Mouse (Mus musculus): ENCODE results near the gene Hsp90ab1.

Gene Hsp90ab1

DNA sequence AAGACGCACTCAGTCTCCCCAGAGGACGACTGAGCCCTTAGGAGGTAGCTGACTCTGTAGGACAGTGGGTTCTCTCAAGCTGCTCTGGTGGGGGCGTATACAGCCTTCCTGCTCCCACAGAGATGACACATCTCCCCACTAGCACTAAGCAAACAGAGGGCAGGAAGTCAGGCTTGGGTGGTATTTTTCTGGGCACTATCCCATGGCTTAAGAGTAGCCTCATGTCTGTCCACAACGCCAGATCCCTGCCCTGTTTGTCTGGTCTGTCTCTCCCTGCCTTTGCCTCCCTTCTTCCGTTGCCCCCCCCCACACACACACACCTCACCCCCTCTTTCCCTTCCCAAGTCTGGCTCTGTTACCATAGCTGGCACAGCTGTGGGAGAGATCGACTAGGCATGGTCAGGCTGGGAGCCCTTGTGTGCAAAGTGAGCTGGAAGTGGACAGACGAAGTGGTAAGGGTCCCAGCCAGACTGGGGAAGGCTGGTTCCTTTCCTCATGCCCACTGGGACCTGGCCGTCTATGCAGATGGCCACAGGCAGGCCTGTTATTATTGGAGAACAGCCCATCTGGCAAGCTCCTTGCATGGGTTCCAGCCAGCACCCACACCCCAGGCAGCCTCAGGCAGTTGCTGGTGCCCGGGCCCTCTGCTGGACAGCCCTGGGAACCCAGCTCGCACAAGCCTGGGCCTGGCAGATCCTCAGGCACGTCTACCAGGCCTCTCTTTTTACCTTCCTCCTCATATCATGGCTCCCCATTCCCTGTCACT lies 23.7 kb upstream of the Hsp90ab1 start:
- peak; percentile 41 to 57 for DNase-seq (ENCODE audit: low spot score in 2 of 2)

DNA sequence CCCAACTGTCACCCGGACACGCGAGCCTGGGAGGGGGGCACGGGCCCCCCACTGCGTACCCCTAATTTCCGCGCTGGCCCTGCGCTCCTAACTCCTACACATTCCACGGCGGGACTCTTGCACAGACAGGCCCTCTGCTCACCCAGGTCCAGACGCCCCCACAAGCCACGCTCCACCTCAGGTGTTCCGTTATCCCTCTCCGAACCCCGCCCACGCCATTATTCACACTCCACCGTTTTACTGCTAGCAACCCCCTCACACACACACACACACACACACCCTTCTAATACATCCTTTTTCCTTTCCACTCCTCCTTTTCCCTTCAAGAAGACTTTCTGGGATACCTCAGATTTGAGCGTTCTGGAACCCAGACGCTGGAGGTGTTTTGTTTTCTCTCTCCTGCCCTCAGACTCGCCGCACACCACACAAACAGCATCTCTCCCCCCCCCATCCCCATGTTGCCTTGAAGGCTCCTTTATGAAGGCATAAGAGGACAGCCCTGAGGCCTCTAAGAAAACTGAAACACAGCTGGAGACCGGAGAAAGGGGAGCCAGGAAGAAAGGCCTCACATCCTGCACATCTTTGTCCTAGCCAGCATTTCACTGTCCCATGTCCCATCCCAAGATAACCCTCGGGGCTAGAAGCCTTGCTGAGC lies 22.8 kb upstream of the Hsp90ab1 start:
- no peak for DNase-seq (ENCODE audit: low spot score in 2 of 2)

DNA sequence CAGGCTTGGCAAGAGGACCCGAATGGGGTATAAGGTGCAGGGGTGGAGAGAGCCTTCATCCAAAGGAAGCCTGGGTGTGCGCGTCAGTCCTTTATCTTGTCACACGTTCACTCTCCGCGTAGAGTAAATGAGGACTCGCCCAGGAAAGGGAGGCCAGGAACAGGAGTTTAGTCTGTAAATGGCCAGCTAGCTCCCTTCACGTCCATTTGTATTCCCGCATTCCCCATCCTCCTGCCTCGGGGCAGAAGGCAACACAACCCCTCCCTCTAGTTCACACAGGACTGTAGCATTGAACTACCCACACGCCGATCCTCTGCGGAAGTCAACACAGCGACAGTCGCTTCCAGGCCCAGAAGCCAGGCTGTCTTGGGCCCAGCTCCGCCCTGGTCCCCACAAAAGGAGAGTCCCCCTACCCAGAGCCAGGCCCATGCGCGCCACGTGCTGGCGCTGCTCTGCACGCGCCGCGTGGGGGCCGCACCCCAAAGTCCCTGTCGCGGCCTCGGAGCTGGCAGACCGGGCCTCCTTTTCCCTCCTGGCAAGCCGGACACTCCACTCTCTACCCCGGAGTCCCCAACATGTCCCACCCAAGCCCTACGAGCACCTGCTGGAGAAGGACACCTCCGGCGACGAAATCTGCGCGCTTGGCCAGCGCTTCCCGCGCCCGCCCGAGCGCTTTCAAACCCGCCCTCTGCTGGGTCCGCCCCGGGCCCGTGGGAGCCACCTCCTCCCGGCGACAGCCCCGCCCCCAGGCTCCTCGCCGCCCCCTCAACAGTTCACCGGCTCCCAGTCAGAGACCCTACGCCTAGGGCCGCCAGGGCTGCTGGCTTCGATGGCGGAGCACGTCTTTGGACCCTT lies 22.0 kb upstream of the Hsp90ab1 start:
- DNase-seq (ENCODE audit: low spot score in 2 of 2), result no peak

DNA sequence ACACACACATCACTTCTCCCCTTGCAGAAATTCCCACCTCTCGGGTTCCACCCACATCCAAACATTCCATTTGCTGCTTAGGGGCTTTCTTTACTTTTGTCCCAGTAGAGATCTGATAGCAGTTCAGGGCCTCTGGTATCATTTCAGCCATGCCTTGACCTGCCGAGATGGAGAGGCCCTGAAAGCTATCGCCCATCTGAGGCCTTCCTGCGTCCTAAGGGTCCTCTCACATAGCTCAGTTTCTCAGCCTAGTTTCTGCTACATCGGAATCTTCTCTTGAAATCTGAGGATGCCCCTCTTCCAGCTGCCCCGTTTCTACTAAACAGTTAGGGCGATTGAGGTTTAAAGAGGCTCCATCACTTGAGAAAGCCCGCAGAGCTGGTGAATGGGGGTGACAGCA lies 21.1 kb upstream of the Hsp90ab1 start:
- no peak for DNase-seq (ENCODE audit: low spot score in 2 of 2)

DNA sequence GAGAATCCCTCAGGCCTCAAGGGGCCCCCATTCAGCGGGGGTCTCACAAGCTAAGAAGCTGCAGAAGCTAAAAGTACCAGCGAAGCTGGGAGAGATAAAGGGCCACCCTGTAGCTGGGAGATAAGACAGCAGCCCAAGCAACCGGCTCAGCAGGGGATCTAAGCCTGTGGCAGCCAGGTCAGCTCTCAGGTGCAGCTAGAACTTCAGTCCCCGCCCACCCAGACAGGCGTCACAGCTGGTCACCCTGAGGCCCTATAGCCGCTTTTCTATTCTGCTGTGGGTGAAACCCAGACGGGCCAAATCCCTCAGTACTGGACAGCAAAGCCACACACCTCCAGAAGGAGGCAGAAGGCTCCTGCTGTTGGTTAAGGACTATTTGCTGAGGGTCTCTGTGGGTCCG lies 20.4 kb upstream of the Hsp90ab1 start:
- no peak for DNase-seq (ENCODE audit: low spot score in 2 of 2)

DNA sequence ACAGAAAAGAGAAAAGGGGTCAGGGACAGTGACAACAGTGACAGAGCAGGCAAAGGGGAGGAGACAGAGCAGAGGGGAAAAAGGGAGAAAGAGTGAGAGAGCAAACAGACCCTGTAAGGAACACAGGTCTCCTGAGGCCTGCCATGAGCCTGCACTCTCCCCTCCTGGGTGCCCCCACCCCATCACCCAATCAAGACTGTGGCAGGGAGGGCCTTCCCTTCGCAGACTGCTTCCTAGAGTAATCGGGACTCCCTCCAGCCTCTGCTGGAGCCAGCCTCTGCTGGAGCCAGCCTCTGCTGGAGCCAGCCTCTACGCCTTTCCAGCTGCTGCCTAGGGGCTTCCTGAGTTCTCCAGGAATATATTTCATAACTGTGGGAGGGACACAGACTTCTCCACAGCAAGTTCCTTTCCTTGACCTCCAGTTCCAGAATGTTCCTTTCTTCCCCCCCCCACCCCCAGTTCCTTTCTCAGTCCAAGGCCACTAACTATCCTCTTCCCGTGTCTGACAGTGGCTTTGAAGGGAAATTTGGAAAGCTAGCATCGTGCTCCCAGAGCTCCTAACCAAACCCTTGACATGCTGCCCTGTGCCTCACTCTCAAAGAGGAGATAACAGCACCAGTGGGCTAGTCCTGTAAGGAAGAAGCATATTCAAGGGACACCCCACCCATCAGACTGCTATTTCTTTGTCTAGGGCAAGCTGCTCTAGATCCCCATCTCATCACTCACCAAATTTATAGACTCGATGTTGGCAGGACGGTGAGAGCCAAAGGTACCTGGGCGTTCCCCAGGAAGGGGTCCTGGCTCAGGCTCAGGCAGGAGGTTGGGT lies 19.7 kb upstream of the Hsp90ab1 start:
- DNase-seq (ENCODE audit: low spot score in 2 of 2), result no peak

DNA sequence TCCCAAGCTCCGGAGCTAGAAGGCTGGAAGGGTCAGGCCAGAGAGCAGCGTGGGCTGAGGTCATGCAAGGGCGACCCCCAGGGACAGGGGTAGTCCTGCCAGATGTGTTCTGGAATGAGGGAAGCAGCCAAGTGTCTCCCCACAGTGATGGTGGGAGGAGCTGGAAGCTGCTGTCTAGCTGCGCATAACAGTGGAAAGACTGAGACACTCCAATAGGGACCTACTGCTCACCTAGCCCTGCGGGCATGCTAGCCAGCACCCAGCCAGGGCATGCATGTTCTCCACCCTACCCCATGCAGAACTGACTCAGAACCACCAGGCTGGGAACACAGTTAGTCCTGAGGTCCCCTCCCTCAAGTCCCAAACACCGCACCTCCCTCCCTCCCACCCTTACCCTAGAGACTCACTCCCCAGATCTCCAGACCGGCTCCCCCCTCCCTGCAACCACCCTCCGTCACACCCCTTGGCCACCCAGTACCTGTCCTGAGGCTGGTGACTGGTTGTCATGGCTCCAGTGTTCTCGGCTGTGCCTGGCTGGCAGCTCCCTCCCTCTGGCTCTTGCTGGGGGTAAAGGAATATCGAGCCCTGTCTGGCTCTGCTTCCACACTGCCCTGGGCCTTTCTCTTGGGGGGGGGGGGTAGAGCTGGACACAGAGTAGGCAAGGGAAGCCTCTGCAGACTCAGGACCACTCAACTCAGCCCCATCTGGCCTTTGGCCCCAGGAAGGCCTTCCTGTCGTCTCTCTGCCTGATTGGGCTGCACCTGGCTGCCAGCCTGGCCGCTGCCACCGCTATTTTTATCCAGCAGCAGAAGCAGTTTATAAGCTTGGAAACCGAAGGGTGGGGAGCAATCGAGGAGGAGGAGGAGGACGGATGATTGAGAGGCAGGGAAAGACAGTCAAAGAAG lies 18.9 kb upstream of the Hsp90ab1 start:
- no peak for DNase-seq (ENCODE audit: low spot score in 2 of 2)

DNA sequence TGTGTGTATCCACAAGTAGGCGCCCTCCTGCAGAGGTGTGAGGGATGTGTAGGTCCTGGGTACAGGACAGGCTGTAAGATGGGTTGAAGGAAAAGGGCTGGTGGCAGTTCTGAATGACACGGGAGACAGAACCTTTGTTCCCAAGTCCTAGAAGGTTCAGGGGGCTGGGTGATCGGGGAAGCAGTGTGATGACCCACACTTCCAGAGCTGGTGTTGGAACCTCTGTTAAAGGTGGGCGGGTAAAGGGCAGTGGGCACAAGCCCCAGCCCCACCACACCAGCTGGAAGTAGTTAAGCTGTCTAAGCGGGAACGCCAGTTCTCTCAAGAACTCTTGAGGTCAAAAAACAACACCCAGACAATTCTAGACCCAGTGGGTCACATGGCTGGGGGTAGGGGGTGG lies 17.3 kb upstream of the Hsp90ab1 start:
- no peak for DNase-seq (ENCODE audit: low spot score in 2 of 2)

DNA sequence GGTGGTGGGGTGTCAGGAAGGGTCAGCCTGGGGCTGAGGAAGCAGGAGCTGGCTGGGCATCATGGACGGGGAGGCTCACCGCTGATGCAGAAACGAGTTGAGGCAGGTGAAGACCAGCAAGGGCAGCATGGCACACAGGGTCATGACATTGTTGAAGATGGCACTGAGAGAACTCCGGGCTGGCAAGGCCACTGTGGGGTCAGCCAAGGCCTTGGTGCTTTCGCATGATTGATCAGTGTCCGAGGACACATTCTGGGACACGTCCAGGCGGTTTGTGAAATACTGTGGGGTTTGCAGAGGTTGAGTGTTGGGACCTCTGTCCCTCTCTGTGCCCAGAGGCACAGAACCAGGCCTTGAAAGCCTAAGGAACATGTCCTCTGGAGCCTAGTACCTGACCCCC lies 16.8 kb upstream of the Hsp90ab1 start:
- no peak for DNase-seq (ENCODE audit: low spot score in 2 of 2)

DNA sequence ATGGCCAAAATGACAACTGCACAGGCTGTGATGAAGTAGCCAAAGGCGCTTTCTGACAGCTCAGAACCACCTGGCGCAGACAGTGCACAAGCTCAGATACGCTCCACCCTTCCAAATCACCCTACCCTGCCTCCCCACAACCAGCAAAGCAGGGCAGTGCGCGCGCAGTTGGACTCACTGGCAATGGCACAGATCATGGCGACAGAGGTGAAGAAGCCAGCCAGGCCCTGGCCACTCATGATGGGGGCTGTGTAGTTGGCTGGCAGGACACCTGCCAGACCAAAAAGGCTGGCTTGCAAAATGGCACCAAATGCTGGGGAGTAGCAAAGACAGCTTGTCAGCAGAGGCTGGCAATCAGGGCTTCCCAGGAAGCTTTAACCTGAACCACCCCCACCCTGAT lies 16.2 kb upstream of the Hsp90ab1 start:
- no peak for DNase-seq (ENCODE audit: low spot score in 2 of 2)

DNA sequence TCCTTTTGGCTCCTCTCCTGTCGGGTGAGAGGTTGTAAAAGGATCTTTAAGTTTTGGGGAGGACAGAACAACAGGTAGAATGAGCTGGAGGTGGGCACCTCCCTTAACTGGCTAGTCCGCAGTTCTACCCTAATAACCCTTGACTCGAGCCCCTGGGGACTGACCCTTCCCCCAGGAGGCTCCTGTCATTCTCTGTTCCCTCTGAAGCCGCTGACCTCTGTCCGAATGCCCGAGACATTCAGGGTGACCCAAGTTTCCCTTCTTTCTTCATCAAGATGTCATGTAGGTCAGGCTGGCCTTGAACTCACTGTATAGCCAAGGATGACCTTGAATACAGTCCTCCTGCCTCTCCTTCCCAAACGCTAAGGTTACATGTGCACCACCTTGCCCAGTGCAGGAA lies 15.3 kb upstream of the Hsp90ab1 start:
- no peak for DNase-seq (ENCODE audit: low spot score in 2 of 2)

DNA sequence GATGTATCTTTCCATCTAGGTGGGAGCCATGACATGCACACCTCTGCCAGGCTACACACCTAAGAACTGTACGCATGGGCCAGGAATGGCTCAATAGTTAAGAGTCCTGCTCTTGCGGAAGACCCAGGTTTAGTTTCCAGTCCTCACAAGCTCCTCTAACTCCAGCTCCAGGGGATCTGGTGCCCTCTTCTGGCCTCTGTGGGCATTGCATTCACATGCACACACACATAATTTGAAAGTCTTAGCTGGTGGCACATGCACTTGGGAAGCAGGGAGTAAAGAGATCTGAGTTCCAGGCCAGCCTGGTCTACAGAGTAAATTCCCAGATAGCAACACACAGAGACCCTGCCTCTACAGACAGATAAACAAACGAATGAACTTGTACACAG lies 13.4 kb upstream of the Hsp90ab1 start:
- no peak for DNase-seq (ENCODE audit: low spot score in 2 of 2)

DNA sequence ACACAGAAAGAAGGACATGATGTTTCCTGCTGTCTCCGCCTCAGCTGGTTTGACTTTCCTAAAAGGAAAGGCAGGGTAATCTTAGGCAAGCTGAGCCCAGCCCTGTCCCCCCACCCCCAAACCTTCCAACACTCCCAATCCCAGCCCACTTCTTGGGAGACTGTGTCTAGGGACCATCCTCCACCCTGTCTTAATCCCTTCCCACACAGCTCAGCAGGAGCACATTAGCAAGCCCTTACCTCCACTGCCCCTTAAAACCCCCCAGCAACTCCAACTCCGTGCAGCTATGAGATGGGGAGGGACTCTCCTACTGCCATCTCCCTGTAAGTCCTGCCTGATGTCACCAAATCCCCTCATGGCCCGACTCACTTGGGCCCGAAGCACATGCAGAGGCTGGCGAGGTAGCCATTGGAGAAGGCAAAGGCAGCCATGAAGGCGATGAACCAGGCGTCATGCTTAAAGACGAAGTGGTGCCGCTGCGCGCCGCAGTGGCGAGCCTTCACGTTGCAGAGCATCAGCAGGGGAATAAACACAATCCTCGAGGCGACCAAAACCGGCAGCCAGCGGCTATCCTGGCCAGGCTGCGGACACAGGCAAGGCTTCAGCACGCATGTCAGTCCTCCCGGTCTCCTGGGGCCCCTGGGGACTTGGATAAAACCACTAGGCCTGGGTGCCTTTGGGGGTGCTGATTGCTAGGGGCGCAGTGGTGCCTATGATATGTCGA lies 12.8 kb upstream of the Hsp90ab1 start:
- no peak for DNase-seq (ENCODE audit: low spot score in 2 of 2)

DNA sequence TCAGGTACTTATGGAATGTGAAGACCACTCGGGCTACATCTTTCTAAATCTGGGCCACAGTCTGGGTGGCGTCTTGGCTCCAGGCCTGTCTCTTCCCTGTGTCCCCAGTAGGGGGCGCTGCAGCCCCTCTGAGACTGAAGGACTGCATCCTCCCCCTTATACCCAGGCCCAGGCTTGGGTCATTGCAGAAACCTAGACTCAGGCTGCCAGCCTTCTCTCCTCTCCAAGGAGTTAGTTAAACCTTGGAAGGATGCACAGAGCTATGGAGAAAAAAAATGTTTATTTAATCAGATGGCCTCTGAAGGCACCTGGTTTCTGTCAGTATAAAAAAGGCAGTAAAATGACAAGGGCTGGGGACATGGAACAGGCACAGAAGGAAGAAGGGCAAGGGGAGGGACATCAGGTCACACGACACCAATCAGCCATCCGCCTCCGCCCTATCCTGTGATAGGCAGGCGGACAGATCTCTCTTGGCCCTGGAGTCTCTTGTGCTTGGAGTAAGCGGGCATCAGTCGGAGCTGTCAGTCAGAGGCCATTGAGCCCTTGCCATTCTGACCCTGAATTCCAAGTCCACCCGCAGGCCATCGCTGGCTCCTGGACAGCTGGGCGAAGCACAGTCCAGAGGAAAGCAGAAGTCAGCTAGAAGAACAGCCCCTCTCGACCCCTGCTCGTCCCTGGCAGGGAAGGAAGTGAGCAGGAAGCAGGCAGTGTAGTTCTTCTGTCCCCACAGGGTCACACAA lies 12.0 kb upstream of the Hsp90ab1 start:
- DNase-seq (ENCODE audit: low spot score in 2 of 2), result peak; percentile 47 to 59

DNA sequence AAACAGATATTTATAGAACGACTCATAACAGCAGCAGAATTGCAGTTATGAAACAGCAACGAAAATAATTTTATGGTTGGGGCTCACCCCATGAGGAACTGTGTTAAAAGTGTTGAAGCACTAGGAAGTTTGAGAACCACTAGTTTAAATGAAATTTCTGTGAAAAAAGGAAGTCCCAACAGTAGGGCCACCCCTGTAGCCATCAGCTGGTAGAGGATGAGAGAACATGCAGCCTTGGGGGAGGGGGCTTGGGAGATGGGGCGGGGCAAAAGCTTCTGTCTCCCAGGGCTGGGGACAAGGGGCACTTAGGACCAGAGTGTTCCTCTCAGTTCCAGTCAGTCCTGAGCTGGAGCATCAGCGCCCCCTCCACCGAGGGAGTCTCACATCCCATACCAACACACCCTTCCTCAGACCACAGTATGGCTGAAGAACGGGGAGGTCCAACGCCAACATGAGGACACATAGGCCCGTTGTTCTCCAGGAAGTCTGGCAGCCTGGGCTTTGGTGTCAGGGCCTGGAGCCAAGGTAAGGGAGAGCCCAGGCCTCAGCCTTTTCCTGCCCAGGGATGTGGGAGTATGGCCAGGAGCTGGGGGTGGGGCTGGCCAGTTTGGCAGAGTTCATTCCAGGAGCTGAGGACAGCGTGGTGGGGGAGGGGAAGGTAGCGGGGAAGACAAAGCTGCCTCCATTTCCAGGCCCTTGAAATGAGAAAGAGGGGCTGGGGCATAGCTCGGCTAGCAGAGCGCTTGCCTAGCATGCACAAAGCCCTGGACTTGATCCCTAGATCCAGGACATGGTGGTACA lies 11.2 kb upstream of the Hsp90ab1 start:
- DNase-seq (ENCODE audit: low spot score in 2 of 2), result peak; percentile 42 to 44

DNA sequence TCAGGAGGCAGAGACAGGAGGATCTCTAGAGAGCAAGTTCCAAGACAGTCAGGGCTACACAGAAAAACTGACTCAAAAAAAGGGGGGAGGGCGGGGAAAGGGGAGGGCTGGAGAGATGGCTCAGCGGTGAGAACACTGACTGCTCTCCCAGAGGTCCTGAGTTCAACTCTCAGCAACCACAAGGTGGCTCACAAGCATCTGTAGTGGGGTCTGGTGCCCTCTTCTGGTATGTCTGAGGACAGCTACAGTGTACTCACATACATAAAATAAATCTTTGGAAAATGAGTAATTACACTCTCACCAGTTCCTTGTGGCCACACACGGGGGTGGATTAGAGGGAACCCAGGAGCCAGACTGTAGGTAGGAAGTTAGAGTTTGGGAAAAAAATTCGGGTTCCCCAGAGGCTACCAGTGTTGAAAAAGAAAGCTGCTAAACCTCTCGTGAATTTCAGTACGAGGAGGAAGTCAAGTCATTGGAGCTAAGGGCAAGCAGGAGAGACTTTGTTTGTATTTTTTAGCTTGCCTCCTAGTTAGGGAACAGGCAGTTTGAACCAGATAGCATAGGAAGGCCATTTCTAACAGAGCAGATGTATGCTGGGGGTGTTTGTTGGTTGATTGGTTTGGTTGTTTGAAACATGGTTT lies 9.8 kb upstream of the Hsp90ab1 start:
- DNase-seq (ENCODE audit: low spot score in 2 of 2), result no peak

DNA sequence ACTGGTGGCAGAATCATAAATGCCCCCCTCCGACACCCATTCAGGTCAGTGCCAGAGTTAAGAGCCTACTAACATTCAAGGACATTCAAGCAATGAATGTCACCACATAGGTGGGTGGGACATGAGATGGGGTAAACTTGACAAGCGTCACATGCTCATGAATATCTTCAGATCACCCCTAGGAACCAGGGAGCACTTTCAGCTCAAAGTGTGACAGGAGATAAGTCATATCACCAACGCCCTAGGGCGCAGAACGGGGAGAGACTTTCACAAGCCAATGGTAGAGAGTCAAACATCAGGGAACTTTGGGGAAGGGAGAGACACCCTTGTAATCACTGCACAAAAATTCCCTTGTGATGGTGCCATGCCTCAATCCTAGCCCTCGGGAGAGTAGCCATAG lies 9.1 kb upstream of the Hsp90ab1 start:
- no peak for DNase-seq (ENCODE audit: low spot score in 2 of 2)

DNA sequence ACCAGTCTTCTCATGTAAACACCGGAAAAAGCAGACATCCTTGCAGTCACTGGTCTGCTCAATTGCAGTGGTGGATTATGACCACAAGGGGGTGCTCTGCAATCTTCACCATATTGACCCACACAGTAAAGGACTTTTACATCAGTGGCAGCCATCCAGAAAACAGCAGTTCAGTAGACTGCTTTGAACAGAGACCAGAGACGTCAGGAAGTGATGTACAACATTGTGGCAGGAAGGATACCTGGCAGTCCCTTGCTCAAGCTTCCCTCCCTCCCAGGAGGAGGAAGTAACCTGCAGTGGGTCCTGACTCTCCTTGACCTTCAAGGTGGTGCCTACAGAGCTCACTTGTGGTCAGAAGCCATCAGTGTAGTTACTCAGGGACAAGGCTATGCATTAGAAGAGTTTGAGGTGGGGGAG lies 8.5 kb upstream of the Hsp90ab1 start:
- no peak for DNase-seq (ENCODE audit: low spot score in 2 of 2)

Data from right cerebral cortex, postnatal 36 days (tissue).